Mouse (Mus musculus) gastrocnemius, postnatal 25 days (tissue): ENCODE measurements around the gene Atp1b3. TPM values are rescaled to one million over a fixed set of nuclear protein-coding genes. Genes with fewer than 3 reads are reported as not detected.
"Not testable (repeated sequence)": the region's sequence is repeated elsewhere in the genome, so short reads cannot be mapped to it uniquely, and the experiment has no call there.

Experiments
- DNase-seq: peaks from one replicate; pipeline ENCODE4 v3.0.0; 2022
- long read RNA-seq, 2 experiments: library from polyadenylated mRNA; stranded (forward); transcript quantifications; one replicate each; pipeline ENCODE4 v2.0.0; 2021
- total RNA-seq, 2 experiments: library from RNA; stranded (reverse); gene quantifications; 1 replicate in 1 of 2; 2 replicates in 1 of 2; pipeline ENCODE4 v1.2.3; 2021

Atp1b3 gene
- 10 to 100 TPM; 36.9 to 43.7 TPM for total RNA-seq
- long read RNA-seq, experiment 1, transcript Atp1b3-201 (7 exons, 1,994 nt), result major isoform, 16 of 46 reads
- long read RNA-seq, experiment 1, partial matches to known transcripts, result 0 of 46 reads
- long read RNA-seq, experiment 1, other reads (novel, unspliced or antisense), result 30 of 46 reads
- long read RNA-seq, experiment 2, transcript Atp1b3-201 (7 exons, 1,994 nt), result major isoform, 26 of 52 reads
- long read RNA-seq, experiment 2, partial matches to known transcripts, result 1 of 52 reads
- long read RNA-seq, experiment 2, other reads (novel, unspliced or antisense), result 25 of 52 reads

DNA sequence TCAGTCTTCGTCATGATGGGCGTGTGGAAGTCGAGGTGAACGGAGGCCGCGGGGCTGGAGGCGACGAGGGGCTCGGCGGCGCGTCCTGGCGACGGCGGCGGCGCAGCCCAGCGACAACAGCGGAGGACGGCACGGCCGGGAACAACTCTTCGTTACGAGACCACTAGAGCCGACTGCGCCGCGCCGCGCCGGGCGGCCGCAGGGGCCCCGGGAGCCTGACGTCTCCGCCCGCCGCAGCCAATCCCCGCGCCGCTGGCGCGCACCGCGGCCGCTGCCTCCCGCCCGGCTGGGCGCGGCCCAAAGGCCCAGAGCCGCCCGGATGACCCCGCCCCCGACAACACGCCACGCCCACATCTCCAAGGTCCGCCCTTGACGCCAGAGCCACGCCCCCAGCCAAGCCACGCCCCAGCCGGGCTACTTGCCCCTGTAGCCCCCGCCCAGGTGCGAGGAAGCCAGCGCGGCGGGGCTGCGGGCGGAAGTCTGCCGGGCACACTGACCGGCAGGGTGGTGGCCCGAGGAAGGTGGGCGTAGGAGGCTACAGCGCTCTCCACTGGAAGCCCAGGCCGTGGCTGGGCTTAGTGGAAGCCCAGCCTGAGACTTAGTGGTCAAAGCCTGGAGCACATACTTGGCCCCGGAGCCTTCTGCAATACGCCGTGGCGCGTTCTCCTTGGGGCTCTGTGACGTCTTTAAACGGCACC, at the start of gene Atp1b3:
Atp1b3 (minus strand) TSS at position 302 of the 698 bp plus-strand sequence.
- DNase-seq, result peak; percentile 98

DNA sequence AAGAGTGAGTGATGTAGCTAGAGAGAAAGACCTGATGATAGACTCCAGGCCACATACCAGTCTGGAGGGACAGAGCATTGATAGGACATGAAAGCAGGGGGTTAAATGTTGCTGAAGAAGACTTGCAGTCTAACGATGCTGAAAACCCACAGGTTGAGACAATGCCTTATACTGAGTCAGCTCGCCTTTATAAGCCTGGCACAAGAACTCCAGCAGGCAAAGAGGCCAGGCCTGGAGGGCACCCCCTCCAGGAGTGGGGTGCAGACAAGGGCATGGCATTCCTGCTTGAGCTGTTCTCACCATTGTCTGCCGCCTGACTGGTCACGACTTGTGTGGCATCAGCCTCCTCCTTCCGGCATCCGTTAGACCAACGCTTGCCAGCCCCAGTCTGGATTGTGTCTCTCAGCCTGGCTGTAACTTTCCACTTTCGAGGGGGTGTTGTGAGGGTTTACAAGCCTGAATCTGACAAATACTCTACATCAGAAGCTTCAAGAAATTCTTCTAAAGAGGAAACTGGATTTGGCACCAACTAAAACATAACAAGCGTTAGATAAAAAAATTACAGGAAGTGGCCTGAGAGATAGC, 48.7 kb upstream of the Atp1b3 start:
- no peak for DNase-seq

DNA sequence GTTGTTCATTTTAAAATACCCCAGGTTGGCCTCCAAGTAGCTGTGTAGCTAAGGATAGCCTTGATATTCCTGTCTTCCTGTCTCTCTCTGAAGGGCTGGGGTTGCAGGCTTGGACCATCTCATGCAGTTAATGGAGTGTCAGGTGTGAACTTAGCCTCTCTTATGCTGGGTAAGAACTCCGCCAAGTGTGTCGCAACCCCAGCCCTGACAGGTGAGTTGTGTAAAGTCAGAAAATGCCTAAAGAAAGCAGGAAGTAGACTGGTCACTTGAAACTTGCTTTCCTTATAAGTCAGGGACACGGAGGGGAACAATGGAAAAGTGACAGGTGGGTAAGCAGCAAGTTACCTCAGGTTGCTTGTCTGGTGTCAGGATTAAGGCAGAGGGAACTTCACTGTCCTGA, 40.1 kb upstream of the Atp1b3 start:
- DNase-seq, result no peak

DNA sequence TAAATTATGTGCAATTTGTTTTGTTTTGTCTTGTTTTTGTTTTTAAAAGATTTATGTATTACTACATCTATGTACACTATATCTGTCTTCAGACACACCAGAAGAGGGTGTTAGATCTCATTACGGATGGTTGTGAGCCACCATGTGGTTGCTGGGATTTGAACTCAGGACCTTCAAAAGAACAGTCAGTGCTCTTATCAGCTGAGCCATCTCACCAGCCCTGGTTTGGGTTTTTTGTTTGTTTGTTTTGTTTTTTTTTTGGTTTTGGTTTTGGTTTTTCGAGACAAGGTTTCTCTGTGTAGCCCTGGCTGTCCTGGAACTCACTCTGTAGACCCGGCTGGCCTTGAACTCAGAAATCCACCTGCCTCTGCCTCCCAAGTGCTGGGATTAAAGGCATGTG, 35.7 kb upstream of the Atp1b3 start:
- DNase-seq, result not testable (repeated sequence)

DNA sequence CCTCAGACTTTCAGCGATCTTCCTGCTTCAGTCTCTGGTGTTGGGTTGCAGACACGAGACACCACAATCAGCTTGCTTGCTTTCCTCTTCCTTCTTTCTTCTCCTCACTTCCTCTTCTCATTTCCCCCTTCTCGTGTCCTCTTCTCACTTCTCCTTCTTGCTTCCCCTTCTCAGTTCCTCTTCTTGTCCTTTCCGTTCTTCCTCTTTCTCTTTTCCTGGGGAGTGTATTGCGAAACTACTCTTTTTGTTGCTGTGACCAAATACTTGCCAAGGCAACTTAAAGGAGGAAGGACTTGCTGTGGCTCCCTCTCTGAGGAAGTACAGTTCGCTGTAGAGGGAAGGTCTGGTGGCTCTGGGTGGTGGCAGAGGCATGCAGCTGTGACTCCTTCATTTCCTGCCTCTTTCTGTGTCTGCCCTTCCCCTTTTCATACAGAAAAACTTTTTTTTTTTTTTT, 35.2 kb upstream of the Atp1b3 start:
- no peak for DNase-seq

DNA sequence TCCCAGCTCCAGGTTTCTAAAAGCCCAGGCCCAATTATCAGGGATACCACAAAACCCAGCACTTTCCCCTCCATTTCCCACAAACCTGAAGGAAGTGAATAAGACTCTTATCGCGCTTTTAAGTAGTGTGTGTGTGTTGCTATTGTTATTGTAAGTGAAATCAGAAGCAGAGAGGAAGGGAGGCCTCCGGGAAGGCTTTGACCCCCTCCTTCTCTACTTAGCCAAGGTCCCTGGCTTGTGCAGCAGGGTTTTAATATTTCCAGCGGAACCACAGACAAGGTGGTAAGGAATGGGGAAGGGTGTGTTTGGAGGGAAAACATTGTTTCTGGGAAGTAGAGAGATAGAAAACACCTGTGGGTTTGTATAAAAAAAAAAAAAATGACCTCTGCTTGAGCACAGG, 34.4 kb upstream of the Atp1b3 start:
- DNase-seq, result no peak

DNA sequence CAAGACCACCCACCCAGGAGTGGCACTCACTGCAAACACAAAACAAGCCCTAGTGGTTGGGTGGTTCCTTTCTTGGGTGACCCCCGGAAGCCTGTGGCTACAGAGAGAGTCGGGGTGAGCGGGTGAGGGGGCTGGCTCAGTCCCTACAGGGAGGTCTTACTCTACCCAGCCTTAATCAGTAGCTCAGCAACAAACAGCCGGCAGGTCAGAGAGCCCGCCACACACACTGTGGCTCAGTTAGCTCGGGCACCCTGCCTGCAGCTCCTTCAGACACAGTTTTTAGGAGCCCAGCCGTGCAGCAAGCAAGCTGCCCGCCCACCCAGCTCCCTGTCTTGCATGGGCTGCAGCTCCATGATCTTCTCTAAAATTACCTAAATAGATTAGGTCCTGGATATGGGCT, 33.9 kb upstream of the Atp1b3 start:
- no peak for DNase-seq

DNA sequence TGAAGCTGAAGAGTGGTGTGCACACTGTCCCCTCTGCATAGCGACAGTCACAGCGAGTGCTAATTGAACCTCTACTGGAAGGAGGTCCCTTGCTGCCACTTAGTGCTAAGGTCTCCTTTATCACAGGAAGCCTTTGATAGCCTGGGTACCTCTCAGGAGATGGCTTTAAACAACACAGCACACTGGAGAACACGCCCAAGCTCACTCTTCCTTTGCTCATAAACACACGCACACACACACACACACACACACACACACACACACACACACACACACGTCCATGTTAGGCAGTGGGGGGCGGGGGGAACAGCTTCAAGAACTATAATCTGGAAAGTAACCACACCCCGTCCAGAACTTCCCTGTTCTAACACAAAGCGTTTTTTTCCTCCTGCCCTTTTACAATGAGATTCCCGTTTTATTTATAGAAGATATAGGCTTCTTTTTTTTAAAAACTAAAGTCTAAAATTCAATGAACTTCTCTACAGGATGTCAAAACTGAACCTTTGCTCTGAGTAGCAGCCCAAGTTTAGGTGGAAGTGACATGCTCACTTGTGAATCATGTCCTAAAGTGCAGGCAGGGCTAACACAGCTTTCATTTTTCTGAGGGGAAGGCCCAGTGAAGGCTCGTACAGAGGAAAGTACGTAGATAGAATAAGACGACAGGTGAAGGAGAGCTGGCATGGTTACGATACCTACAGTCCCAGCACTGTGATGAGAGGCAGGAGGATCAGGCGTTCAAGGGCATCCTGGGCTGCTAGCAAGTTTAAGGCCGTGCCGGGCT, 30.9 kb upstream of the Atp1b3 start:
- peak; percentile 12 for DNase-seq

DNA sequence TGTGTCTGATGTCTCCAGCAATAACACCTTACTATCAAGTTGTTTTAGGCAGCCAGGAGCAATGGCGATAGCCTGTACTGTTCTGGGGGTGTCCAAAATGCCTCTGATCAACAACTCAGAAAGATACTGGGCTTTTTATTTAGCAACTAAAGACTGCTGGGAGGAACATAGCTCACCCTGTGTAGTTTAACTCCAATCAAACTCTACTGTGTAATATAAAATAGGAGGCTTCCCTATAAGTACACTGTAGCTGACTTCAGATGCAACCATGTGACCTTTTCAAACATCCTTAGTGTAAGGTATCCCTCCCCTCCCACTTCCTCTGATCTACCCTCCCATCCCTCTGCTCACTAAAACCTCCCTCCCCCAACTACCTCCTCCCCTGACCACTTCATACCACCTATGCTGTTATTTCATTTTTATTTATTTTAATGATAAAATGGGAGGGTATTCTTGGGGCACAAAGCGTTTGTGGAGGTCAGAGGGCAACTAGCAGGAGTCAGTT, 29.5 kb upstream of the Atp1b3 start:
- DNase-seq, result no peak

DNA sequence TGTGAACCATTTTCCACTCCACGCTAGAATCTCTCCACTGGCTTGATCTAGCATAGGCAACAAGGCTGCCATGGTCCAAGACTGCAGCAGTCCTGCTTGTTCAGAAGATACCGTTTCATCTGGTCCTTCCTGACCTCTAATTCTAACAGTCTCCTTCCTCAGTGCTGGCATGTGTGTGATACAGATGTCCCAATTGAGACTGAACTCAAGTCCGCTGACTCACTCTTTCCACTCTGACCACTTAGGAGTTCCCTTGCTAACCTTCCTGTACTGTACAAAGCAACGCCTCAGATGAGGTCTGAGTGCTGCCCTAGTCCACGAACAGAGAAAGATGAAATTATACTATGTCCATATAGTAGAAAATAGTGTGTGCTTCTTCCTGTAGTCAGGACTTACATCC, 28.9 kb upstream of the Atp1b3 start:
- DNase-seq, result no peak

DNA sequence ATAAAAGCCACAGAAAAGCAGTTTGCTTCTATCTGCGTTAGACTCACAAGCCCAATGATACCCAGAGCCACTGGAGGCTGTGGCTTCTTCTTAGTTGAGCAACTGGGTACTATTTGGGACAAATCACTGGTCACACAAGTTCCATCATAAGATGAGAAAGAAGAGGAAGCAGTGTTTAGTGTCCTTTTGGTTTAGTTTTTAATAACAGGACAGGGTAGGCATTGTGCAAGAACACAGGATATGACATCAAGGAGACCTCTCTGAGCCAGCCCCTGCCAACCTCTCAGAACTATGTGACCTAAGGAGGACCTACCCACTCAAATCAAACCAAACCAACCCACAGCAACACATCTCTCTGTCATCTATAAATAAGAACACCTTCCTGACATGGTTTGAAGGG, 27.7 kb upstream of the Atp1b3 start:
- DNase-seq, result no peak

DNA sequence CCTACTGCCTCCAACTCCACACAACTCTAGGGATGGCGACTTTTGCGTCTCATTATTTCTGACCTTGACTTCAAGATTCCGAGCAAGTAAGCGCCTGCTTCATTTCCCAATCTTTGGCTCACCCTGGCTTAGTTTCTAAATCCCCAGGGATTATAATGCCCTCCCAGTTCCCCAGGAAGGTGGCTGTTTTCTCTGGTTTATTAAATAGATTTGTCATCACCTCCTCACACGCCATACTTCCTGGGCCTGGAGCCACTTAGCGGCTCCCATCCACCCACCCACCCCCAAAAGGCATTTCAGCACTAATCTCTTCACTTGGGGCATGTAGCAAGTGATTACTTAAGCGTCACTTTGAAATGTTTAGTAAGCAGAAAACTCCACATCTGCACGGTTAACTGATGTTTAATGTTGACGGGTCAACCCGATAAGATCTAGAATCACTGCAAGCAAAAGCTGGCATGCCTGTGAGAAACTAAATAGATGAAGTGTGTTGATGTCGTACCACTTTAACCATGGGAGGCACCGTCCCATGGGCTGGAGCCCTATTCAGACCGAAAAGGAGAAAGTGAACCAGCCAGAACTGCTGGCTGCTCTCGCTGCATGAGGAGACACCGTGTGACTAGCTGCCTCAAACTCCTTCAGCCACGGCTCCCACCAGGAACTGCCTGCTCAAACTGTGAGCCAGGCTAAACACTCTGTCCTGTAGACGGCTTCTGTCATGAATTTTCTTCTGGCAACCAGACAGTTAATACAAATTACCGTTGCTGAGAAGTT, 19.7 kb upstream of the Atp1b3 start:
- no peak for DNase-seq

DNA sequence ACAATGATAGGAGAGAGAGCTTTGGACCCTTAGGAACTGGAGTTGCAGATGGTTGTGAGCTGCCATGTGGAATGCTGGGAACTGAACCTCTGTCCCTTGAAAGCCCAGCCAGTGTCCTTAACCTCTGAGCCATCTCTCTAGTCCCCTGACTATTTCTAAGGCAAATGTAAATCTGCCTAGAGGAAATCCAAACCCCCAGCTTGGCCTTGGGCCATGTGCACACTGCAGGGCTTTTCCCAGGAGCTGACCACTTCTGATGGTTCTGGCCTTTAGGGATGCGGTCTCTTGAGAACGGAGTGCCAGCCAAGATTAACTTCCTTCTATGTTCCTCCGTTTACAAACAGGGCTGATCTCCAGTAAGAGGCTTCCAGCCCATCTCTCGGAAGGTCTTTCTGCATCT, 18.5 kb upstream of the Atp1b3 start:
- no peak for DNase-seq

DNA sequence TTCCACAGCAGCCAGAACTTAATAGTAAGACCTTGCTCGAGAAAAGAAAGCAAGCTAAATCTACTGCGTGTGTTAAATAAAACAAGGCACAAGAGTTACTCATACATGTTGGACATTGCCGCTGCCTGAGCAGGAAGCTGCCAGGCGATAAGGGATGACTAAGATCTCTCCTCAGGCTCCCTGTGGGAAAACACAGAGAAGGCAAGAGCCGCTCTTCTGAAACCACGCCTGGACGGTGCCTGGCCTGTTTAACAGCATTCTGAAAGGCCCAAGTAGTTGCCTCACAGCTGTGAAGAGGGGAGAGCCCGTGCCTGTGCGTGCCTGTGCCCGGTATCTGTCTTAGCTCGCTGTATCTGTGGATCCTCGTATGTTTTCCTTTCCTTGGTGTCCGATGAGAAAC, 17.2 kb upstream of the Atp1b3 start:
- peak; percentile 20 for DNase-seq

DNA sequence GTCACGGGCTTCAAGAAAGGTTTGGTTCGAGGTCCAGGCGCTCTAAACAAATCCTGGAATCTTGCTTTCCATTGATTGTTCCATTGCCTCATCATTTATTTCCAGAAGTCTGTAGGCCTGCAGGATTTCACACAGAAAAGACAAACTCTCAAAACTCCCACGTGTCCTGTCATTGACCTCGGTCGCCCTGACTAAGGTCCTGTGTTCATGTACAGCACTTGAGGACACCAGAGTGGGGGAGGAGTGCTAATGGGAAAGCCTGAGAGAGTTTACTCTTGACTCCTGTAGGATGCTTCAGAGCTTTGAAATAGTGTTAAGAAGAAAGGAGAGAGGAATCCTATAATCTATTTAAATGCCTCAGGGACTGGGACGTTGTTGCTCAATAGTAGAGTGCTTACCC, 15.3 kb upstream of the Atp1b3 start:
- no peak for DNase-seq

DNA sequence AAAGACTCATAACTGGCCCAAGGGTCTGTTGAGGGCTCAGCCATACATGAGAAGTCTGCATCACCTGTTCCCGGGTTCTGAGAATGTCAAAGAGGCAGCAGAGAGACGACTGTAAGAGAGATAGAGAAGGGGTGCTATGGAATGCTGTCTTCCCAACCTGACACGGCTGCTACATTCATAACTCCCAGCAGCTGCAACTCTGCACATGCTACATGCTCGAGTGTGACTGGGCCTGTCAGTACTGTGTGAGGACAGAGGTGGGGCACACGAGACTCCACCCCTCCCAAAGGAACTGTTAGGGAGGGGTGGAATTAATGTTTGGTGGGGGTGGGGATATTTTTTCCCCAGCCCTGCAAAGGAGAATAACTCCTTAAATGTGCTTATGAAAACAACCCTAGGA, 14.5 kb upstream of the Atp1b3 start:
- no peak for DNase-seq

DNA sequence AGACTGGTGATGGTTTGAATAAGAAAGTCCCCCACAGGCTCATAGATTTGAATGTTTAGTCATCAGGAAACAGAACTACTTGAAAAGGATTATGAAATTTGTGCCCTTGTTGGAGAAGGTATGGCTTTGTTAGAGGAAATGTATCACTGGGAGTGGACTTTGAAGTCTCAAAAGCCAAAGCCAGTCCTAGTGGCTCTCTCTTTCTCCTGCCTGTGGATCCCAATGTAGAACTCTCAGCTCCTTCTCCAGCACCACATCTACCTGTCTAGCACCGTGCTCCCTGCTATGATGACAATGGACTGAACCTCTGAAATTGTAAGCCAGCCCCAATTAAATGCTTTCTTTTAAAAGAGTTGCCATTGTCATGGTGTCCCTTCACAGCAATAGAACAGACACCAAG, 12.9 kb upstream of the Atp1b3 start:
- DNase-seq, result no peak

DNA sequence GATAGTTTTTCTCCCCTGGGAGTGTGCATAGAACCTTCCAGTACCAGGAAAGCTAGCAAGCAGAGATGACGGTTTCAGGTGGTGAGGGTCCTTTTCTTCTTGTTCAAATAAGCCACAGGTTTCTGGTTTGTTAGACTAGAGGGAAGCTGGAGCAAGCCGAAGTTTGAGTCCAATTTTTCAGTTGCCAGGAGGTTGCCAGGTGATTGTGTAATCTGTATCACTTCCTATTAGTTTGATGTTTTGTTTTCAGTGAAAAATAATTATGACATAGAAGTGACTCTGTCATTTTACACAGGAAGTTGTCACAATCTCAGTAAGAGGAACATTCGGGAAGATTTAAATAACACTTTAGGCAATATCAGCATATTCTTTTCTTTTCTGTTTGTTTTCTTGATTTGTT, 11.6 kb upstream of the Atp1b3 start:
- no peak for DNase-seq

DNA sequence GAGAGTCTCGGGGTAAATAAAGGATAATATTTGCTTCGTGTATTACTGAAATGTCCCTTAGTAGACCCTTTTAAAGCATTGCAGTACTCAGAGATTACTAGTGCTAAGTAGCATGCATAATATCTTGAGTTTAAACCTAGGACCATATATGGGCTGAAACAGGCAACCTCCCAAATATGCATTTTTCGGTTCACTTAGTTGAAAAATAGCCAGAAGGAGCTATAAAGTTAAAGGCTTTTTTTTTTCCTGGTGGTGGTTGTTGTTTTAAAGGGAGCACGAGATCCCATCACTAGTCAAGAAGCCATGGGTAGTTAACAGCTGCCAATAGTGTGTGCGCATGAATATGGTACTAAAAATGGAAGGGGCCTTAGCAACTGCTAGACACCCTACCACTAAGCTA, 6.8 kb upstream of the Atp1b3 start:
- no peak for DNase-seq

DNA sequence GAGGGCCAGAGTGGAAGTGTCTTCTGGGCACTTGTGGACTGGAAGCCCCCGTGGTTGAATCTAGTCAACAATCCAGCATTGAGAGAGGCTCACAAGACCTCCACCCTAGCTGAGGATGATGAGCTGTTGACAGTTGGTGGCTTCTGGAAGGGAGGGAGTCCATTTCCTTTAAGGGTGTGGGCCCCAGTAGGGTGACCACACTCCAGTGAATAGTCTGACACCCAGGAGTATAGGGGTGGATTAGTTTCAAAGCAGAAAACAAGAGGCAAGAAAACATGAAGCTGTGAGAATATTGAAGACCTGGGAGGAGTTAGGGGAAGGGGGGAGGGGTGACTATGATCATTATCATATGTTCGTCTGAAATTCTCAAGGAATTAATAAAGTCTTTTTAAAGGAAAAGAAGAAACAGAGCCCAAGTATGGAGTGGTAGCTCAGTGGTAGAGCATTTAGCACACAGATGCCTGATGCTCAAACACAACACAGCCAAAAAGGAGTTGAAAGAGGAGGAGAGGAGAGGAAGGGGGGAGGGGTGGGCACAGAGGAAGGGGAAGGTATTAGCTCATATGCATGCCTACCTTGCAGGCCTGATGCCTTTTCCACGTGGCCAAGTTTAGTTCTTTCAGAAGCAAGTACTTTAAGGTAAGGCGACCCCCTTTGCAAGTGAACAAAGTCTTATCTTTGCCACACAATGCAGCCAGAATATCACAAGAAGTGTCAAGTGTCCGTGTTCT, 5.6 kb upstream of the Atp1b3 start:
- DNase-seq, result no peak

DNA sequence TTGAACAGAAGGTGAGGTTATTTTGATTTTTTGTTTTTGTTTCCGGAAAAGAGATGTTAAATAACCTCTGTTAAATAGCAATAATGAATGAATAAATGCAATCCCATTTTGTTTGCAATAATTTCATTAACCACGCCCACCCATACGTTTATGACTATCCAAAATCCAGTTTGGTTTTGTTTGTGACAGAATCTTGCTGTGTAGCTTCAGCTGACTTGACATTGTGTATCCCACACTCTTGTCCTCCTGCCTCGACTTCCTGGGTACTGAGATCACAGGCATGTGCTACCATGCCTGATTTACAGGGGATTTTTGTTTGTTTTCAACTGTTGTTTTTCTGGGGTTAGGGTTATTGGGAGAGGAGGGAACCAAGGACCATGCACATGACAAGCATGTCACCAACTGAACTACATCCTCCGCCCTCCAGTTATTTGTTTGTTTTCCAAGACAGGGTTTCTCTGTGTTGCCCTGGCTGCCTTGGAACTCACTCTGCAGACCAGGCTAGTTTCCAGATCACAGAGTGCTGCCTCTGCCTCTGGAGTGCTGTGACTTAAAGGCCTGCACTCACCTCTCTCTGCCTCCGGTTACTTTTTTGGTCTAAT, 1.1 kb upstream of the Atp1b3 start:
- DNase-seq, result no peak
